Mouse (Mus musculus) urinary bladder, postnatal 4 days (tissue): ENCODE data around the gene Mlec.
A peak's percentile ranks its signal among the peaks of the same experiment; 100 is the strongest.
"Not testable (repeated sequence)": the region's sequence is repeated elsewhere in the genome, so short reads cannot be mapped to it uniquely, and the experiment has no call there.

Source experiments
- DNase-seq, 2 experiments: peaks; one replicate each; pipeline ENCODE4 v3.0.0; 2021 to 2022; ENCODE audit warnings: low spot score in 2 of 2

Mlec gene

DNA sequence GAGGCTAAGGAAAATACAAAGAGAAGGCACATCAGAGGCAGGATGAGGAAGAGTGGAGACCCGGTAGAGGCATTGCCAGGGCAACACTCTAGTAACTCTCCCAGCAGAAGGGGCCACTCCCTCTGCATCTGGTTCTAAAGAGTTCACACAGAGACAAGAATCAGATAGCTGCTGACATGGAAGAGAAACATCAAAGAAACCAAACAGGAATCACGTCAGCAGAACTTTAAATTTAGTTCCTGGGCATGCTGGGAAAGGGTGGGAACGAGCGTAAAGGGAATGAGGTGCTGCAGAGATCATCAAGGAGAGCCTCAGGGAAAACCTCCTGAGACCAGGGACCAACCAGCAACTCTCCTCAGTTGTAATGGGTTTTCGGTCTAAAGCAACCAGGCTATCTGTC, 7.0 kb downstream of the Mlec start:
- DNase-seq, result no peak

DNA sequence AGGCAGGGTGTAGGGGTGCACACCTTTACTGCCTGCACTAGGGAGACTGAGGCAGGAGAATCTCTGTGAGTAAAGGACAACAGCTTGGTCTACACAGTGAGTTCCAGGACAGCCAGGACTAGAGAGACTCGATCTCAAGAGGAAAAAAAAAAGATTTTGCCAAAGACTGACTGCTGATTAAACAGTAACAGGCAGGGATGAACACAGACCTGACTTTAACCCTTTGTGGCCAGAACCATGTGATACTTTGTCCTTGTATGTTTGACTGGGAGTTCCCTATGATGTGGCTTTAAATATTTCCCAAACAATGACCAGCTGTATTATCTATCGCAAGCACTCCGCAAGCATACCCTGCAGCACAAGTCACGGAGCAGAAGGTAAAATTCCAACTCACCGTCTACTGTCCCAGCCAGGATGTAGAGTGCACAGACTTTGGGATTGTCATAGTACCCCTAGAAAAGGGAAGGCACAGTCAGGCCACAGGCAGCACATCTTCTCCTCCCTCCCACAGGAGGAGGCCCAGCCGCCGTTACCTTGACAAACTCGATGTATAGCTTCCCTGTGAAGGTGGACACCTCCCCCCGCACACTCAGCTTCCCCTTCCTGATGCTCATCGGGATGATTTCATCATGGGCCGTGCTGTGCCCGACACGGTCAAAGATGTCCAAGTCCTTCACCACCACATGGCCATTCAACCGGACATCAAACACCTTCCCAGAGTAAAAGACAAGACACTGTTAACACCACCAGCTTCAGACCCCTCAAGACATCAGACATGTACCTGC, 8.1 kb downstream of the Mlec start:
- no peak for DNase-seq

DNA sequence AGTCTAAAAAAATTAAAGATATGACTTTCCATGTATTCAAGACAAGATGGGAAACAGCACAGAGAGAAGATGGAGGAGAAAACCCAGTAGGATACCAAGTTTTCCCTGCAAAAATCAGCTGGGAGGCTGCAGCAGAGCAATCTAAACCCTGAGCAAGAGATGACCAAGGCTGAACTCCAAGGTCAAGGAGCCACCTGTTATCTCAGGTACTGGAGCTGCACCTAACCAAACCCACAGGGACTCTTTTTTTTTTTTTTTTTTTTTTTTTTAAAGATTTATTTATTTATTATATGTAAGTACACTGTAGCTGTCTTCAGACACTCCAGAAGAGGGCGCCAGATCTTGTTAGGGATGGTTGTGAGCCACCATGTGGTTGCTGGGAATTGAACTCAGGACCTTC, 9.1 kb downstream of the Mlec start:
- DNase-seq, result not testable (repeated sequence)

DNA sequence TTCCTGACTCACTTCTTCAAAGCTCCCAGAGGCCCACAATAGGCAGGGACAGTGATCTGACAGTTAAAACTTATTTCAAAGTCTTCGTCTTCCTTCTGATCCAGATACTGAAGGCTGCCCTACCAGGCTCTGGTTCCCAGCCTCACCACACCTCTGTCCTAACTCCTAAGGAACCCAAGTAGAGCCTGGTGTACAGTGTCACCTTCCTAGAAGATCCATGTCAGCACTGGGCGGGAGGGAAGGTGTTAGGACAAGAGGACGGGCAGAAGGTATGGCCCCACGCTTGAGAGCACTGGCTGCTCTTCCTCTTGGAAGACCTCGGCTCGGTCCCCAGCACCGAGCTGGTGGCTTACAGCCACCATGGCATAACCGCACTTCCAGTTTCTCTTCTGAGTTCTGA, 9.6 kb downstream of the Mlec start:
- no peak for DNase-seq

DNA sequence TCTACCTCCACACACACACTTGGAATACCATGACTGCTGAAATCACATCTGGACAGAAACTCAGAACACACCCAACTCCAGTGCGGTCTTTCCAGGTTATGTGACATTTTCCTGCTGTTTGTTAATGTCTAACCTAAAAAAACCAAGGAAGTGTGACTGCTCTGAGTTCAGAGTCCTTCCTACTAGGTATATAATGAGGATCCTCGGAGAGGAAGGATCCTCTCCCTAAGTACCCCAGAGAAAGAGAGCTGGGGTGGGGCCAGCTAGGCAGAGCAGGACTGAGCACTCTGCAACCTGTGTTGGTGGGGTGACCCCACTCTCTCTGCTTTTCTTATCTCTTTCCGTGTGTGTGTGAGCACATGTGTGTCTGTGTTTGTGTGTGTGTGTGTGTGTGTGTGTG, 10.6 kb downstream of the Mlec start:
- DNase-seq, result no peak

DNA sequence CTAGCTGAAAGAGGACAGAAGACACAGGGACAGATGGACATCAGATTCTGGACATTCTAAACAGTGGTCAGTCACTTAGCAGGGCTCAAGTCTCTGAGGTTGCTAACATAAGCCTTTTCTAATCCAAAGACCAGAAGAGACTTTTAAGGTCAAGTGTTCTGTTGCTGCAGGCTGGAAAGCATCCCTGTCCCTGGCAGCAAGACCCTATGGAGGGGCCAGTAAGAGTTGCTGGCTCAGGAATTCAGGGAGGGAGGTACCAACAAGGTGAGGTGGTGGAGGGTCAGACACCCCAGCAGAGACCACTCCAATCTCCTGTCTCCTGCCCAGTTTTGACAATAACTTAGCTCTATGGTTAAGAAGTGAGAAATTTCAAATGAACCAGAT, 11.2 kb downstream of the Mlec start:
- no peak for DNase-seq

DNA sequence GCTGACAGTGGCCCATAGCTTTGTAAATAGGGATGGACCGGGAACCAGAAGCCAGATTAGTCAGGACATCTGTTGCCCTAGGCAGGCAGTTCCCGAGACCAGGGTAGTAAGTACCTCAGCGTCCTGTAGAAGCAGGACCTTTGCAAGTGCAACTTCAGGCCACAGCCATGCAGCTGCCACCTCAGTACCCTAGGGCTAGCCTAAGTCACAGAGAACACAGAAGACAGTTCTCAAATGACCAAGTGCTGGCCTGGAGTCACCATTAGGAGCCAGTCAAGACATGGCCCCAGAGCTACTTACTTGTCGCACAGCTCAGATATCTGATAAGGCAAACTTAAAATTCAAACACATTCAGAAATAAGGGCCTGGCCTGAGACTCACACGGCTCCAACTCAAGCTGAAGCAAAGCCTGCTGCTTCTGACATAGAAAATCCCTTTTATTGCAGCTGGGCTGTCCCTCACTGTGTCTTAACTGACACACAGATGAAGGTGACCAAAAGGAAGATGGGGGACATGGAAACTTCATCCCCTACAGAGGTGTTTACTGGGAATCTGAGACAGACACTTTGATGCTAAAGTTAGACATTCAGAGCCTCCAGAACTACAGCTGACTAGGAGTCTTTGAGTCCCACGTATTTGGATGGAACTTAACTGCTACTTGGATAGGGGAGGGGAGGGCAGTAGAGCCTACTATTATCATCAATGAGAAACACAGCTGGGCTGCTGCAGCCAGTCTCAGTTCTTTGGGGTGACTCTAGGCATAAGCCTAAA, 11.8 kb downstream of the Mlec start:
- no peak for DNase-seq

DNA sequence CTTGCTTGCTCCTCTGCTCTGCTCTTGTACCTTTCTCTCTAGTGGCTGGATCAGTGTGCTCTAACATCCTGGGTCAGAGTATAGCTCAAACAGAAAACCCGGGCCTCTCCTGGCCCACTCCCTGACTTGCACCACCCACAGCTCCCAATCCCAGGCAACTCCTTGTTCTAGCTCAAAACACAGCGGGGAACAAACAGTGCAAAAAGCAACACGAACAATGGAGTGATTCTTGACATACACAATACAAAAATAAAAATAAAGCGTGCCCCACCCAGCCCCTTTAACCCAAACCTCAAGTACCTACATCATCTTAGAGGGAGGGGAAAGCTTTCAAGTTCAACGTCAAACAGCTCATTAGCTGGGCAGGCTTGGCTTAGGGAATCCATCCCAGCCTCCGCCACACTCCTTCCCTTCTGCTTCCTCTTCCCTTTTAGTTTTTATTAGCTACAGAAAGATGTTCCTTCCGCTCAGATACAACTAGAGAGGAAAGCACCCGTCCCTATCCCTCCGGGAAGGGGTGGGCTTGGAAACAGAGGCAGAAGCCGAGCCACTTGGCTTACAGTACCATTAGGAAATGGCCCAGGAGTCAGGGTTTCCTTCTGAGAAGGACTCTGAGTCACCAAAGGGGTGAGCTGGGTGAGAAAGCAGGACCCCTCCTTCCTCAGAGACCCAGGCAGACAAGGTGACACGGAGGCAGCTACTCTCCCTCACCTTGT, 12.6 kb downstream of the Mlec start:
- no peak for DNase-seq

DNA sequence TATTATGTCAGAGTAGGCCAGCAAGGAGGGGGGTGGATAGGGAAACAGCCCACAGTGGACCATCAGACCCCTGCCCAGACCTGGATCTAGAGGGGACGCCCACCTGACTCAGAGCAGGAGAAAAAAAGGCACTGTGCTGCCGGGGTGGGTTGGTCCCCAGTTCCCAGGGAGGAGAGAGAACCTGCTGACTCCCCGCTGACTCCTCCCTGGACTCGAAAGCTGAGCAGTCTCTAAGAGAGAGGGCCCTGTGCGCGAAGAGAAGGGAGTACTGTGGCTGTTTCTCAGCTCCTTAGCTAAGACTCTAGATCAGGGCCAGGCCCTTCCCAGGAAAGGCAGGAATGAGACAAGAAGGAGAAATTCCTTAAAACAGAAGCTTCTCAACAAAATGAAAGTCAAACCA, 13.5 kb downstream of the Mlec start:
- DNase-seq, result no peak

DNA sequence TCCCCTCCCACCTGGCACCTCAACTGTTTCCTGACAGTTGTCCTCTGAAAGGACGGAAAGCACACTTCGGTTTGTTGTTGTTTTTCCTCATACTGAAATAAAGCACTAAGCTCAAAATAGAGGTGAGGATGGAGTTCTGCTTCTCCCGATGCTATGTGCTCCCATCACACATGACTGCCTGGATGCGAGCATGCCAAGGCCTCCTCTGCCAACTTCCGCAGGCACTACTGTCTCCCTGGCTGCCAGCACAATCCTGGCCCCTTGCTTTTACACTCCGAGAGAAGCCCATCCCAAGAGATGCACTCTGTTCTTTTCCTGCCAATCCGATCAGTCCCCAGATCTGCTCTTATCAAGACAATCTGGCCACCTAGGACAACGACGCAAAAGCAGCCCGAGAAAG, 14.4 kb downstream of the Mlec start:
- DNase-seq, result no peak

DNA sequence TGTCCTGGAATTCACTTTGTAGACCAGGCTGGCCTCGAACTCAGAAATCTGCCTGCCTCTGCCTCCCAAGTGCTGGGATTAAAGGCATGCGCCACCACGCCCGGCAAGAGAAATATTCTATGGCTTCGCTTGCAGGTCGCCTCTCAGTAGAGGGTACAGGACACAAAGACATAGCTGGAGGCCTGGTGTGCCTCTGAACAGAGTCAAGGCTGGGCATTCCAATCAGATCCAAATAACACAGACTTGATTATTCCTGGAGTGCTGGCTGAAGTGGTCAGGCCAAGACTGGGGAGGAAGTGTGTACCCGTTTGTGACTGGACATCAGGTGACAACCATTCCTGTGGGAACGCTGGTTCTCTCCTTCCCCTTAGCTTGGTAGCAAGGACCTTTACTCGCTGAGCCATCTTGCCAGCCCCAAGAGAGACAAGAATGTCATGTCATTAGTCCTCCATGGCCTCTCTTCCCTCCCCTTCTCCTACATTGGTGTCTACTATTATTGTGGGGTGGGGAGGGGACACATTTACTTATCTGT, 15.7 kb downstream of the Mlec start:
- DNase-seq, result no peak

DNA sequence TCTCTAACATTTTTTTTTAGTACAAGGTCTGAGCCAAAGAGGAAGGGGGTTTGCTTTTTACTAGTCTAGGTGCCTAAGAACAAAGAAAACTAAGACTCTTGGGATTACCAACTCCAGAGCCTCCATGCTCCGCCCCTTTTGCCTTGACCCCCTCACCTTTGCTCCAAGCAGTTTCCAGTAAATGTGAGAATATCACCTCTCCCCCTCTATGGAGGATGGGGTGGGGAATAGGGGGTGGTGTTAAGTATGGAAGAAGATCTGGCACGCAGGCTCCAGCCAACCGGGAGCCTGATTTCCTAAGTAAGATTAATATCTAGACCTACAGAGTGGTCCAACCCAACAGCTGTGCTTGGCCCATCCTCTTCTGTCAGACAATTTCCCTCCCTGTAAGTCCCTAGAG, 17.3 kb downstream of the Mlec start:
- DNase-seq, result no peak

DNA sequence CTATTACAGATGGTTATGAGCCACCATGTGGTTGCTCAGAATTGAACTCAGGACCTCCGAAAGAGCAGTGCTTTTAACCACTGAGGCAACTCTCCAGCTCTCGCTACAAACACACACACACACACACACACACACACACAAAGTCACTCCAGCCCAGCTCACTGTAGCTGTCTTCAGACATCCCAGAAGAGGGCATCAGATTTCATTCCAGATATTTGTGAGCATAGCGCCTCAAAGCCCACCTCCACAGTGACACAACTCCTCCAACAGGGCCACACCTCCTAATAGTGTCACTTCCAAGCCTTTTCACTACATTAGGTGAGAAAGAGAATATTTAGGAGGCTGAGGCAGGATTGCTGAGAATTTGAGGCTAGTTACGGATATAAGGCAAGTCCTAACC, 18.9 kb downstream of the Mlec start:
- no peak for DNase-seq

DNA sequence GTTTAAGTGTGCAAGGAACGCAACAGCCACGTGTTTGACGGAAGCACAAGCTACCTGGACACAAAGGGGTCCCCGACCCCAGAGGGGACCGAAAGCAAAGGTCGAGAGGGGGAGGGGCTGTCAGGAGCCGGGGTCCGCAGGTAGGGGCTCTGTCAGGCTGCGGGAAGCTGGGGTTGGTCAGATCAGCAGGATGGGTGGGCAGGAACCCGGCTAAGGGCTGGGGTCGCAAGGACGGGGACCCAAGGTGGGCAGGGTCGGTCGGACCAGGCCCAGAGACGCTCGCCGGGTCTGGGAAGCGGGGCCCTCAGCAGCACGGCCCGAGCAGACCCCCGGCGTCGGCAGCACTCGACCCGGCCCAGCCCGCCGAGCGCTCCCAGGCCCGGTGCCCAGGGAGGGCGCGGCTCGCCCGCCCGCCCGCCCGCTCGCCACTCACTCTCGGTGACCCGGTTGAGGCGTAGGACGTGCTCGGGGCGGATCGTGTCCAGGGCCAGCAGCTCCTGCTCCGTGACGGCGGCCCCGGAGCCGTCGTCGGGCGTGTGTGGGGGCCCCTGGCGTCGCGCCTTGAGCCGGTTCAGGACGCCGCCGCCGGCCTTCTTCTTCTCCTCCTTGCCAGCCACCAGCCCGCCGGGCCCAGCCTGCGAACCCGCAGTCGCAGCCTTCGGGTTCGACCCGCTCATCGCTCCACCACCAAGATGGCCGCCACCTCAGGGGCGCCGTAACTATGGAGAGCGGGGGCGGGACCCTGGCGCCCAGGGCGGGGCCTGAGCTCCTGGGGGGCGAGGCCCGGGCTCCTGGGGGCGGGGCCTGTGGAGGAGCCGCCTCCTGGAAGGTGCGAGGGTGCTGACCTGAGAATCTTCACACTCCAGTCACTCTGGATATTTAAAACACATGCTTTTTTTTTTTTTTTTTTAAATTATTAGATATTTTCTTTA, 23.5 kb downstream of the Mlec start, which contains the start of gene Unc119b:
TSS of gene Unc119b (minus strand) at position 742 of the 932 bp plus-strand sequence.
- peak; percentile 86 to 89 for DNase-seq

DNA sequence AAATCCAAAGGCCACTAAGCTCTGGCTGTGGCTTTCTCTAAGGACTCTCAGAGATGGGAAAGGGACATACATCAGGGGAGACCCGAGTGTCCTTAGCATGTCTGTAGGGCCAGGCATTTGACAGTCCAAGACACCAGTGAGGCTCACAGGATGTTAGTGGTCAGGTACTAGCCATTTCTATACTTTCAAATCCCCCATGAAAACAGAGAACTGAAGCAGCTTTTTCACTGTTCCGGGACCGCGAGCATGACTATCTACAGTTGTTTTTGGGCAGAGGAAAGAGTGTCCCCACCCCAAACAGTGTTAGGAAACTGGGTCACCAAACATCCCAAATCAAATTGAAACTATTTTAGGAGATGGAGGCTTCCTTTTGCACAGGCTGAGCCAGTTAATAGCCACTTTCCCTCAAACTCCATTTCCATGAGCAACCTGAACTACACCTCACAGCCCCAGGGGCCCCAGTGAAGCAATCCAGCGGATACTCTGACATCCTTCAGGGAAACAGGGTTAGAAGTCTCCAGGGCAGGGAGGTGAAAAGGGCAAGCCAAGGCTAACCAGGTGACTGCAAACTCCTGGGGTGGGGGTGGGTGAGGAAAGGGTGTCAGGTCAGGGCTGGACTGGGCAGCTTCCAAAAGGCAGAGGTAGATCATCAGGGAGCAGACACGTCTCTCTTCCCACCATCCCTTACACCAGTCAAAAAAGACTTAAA, 24.5 kb downstream of the Mlec start:
- DNase-seq, result no peak

DNA sequence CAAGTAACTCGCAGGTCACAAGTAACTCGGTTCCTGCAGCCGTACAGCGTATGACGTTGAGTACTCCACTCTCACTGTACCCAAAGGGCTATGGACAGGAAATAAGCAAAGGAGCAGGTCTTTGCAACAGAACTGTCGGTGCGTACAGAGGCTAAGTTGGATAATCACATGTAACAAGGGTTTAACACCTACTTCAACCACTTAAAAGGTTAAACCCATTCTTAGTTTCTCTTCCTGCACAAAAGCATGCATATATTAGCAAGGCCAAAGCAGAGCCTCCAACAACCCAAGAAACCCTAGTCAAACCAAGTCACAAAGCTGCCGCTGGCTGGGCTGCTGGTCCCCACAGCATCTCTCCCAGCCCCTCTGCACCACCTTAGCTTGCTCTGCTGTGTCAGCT, 25.5 kb downstream of the Mlec start:
- DNase-seq, result no peak

DNA sequence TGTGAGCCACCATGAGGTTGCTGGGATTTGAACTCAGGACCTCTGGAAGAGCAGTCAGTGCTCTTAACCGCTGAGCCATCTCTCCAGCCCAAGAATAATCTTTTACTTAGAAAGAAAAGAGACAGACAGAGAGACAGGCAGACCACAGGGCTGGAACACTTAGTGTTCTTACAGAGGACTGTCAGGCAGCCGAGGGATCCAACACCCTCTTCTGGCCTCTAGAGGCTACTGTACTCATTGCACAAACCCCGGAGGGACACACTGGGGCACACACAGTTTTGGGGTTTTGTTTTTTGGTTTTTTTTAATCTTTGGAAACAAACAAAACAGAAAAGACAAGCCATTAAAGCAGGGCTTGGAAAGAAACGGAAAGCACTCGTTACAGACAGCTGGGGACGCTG, 28.7 kb downstream of the Mlec start:
- DNase-seq, result no peak

DNA sequence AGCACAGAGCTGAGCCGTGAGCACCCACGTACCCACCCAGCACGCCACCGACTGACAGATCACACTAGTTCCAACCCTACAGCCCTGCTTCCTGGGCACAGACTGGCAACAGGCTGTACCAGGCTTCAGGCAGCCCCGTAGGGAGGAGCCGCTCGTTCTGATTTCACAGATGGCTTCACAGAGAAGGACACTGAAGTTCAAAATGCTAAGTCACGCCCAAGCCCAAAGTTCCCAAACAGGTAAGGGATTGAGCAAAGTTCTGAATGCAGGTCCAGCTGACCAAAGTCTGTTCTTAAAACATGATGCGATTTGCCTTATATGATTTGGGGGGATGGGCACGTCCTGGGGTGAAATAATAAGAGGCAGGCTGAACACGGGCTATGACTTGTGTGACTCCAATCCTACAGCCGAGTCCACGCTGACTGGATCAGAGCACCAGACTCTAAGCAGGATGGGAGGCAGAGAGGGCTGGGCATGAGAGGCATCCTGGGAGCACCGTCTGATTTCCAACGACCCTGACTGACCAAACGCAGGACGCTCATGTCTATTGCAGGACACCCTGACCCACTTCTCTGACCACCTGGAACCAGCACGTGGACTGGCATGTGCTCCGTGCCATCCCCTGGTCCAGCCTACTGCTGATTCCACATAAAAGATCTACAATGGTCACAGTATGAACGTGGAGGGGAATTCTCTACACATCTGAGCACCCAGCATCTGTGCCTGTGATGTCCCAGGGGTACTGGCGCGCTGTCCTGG, 30.4 kb downstream of the Mlec start:
- DNase-seq, result no peak

DNA sequence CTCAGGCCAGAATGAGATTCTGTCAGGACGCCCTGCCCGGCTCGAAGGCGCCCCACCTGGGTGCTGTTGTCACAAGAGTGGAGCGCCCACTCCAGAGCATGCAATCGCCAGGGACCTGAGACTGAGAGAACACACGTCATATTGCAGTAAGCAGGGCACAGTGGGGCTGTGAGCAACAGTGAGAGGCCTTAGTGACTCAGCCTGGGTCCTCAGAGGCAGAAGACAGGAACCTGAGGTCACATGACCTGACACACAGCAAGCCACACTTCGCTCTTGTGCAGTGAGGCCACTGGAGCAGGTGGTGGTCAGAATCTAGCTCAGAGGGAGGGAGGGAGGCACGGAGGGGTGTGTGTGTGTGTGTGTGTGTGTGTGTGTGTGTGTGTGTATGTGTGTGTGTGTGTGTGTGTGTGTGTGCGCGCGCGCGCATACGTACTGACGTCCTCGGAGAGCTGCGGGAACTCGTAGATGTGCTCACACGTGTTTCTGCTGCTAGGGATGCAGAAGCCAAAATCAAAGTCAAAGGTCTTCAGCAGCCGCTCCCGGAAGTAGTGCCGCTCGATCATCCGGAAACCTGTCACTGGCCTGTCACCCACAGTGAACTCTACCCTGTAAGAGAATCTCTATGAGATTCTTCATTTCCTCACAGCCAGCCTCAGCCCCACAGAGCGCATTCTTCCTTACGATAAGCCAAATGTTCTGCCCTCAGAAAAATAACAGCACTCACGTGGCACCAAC, 31.2 kb downstream of the Mlec start:
- DNase-seq, result no peak
